Mouse (Mus musculus) spleen, adult 12 weeks (tissue): Measurements from ENCODE around the gene Slc25a15.

ENCODE experiments used
- DNase-seq: peaks from one replicate; pipeline ENCODE4 v3.0.0; 2022; ENCODE audit warnings: low spot score

Gene Slc25a15

GRCm38 (mm10) chr8:22398142-22398951 lies at the start of gene Slc25a15:
Gene Slc25a15 (minus strand): TSS chr8:22398597.
- DNase-seq: peak; percentile 70

- no peak for DNase-seq
Observed at GRCm38 (mm10) chr8:22411971-22412370, 13.6 kb upstream of the Slc25a15 start.

DNA sequence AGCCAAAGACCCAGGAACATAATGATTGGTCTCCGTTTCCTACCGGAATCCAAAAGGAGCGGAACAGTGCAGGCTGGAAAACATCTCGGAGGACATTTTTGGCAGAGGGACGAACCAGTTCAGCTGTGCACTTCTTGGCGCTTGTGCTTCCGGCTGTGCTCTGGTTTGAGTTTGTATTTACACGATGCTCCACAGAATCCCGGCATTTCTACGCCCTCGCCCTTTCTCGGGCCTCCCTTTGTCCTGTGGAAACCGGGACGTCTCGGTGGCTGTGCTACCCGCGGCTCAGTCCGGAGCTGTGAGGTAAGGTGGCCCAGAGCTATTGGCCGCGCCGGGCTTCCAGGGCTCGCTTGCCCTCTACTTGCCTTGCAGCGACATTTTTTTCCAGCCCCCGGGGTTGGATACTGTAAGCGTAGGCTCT lies 12.9 kb upstream of the Slc25a15 start, which contains the start of gene Mrps31:
TSS of gene Mrps31 (plus strand) at position 80 of the 421 bp plus-strand sequence.
- DNase-seq: peak; percentile 65

DNA sequence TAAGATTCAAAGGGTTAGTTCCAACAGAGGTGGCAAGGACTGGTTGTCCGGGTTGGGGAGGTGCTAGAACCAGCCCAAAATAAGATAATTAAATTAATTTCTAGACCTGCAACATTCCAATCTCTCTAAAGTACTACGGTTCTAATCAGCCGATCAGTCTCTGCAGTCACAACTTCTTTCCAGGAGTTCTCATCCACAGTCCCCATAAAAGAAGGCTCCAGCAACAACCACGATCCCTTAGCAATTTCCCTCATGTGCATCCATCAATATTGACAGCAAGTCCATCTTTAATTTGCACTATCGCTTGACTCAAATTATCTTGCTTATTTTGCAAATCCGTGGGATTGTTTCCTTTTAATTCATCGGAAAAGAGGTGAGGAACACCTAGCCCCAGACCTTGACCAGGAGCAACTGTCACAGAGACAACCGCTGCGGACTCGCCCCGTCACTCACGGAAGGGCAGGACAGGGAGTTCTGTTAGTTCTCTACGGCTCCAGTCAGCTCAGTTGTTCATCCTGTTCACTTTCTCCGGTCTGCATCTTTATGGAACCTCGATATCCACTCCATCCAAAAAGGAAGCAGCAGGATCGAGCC lies 12.4 kb upstream of the Slc25a15 start:
- no peak for DNase-seq

- DNase-seq: no peak
Observed at GRCm38 (mm10) chr8:22405733-22406132, 7.3 kb upstream of the Slc25a15 start.

DNA sequence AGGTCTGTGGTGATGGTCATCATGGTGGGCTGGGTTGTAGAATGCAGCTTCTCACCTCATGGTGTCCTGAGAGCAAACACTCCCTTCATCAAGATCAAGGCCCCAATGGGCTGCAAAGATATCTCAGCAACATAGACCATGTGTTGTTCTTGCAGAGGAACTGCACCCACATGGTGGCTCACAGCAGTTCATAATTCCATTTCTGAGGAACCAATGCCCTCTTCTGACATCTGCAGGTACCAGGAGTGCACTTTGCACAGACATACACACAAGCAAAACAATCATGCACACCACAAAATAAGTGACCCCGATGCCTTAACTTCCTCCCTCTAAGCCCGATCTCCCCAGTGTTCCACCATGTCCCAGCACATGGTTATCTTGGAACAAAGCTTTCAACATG lies 4.8 kb upstream of the Slc25a15 start:
- no peak for DNase-seq

- no peak for DNase-seq
Observed at GRCm38 (mm10) chr8:22400593-22400992, 2.2 kb upstream of the Slc25a15 start.

DNA sequence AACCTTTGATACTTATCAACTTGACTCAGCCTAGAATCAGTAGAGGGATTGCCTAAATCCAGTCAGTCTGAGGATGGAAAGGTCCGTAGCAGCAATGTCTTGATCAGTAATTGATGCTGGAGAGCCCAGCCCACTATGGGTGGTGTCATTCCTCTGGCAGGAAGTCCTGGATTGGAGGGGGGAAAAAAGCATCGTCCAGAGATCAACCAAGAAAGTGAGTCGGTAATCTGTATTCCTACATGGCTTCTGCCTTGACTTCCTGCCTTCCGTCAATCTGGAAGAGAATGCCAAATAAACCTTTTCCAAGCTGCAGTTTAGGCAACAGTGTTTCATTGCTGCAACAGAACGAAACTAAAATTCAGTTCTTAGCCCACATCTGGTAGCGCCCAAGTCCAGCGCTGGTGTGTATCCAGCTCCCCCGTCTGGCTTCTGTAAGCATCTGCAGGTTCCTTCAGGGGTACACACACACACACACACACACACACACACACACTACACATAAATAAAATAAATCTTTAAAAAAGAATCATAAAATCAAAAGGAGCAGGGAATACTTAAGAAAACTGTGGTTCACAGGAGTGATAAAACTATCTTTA lies 986 bp upstream of the Slc25a15 start:
- DNase-seq: no peak

DNA sequence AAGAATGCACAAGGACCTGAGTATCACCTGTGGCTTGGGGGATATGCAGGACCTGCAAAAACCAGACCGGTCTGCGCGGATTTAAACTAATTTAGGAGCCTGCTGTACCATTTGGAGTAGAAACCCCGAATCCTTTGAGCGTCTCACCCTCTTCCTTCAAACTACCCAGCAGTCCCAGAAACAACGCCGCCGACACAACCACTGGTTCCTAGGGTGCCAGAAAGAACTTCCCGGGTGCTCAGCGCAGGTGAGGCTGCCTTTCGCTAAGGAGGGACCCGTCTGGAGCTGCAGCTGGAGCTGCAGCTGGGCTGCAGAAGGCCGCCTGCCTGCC lies 621 bp downstream of the Slc25a15 start:
- no peak for DNase-seq

DNA sequence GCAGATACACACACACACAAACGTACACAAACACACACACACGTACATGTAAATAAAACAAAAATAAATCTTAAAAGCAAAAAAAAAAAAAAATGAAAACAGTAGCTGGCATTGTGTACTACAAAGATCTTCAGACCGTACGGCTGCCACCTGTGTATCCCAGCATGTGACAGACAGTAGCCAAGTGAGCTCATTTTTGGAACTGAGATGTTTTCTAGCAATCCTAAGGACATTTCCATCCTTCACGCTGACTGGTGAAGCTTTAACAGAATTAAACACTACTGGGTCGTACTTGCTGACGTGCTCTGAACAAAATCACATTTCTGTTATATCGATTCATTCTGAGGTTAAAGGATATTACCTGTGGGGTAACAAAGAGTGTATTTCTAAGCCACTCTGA lies 3.1 kb downstream of the Slc25a15 start:
- DNase-seq: no peak

GRCm38 (mm10) chr8:22394471-22394870 lies 3.9 kb downstream of the Slc25a15 start:
- DNase-seq: no peak

DNA sequence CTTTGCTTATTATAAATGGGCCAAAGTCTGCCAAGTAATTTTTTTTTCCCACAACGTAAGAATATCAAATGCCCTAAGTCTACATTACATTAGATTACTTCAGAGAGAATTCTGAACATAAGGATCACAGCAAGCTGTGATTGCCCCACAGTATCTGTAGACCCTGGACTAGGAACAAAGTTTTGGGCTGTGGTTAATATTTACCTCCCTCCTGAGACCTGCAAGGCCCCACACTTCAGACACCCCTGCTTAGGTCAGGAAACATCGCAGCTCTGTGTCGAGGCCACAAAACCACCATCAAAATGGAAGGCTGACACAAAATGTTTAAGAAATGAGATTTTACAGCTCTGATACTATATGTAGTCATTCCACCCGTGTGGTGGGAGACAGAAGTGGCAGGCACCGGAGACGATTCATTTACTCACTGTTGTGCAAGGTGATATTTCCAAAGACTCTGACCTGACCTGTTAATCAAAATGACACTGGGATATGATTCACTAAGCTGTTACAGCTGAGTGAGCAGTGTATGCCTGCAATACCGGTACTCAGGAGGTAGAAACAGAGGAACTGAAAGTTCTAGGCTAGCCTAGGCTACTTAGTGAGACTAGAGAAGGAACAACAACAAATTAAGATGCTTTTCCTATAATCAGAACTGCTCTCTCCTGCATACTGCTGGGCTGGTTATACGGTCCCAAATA lies 7.5 kb downstream of the Slc25a15 start:
- DNase-seq: no peak

DNA sequence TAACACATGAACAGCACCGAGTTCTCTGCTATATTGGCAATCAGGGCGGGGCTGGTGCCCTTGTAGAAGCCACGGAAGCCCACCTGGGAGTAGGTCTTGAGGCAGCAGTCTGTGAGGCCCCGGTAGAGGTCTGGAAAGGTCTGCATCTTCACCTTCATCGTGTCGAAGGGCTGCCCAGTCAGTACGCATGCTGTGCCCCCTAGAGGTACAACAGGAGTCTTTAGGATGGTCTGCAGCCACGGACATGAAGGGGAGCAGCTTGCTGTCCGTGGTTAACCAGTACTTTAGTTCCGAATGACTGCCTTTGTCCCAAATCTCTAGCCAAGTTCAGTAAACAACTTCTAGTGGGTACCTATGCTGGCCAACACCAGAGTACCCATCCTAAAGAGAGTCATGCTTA lies 8.5 kb downstream of the Slc25a15 start:
- no peak for DNase-seq

- DNase-seq: no peak
Observed at GRCm38 (mm10) chr8:22385158-22385557, 13.2 kb downstream of the Slc25a15 start.

- DNase-seq: no peak
Observed at GRCm38 (mm10) chr8:22382824-22383595, 15.4 kb downstream of the Slc25a15 start.

- no peak for DNase-seq
Observed at GRCm38 (mm10) chr8:22380934-22381333, 17.5 kb downstream of the Slc25a15 start.

- no peak for DNase-seq
Observed at GRCm38 (mm10) chr8:22376903-22377302, 21.5 kb downstream of the Slc25a15 start.

GRCm38 (mm10) chr8:22376311-22376710 lies 22.1 kb downstream of the Slc25a15 start:
- no peak for DNase-seq

DNA sequence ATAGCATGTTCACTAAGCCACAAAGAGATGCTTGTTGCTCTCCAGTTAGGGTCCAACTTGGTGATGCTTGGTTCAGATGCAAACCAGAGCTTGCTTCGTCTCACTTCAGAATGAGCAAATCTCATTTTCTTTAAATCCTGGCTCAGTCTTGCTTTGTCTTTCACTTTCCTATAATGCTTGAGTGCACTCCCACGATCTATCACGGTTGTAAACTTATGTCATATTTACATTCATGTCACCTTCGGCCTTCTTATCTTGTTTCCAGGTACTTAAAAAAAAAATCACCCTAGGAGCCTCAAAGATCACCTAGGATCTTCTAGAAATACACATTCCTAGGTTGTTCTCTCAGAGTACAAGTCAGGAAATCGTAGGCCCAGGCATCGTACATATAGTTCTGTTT lies 38.5 kb downstream of the Slc25a15 start:
- no peak for DNase-seq

GRCm38 (mm10) chr8:22359359-22359758 lies 39.0 kb downstream of the Slc25a15 start:
- no peak for DNase-seq

- DNase-seq: no peak
Observed at GRCm38 (mm10) chr8:22335426-22335825, 63.0 kb downstream of the Slc25a15 start.
